Mouse (Mus musculus) heart, embryonic 15.5 days (tissue): ENCODE results near the gene Lrriq4. TPM values are rescaled to one million over a fixed set of nuclear protein-coding genes. Genes with fewer than 3 reads are reported as not detected.

Experiments used
- polyA plus RNA-seq: library from polyadenylated mRNA; unstranded; fragments of >200 nt; fragmentation: Nextera tagmentation; extraction: Ambion mirVana; gene quantifications from 2 replicates; pipeline ENCODE4 v1.2.1, GENCODE M21; 2015

The Lrriq4 gene
- polyA plus RNA-seq, 1 experiment from 2014 or later, result not detected

Other genes with a start within 250 kb of the Lrriq4 start
- 17.3 and 24.1 TPM in 2 replicates for gene Mecom, start 96.5 kb upstream of the Lrriq4 start, polyA plus RNA-seq
- not detected in 2 replicates for gene Actrt3, start 44.6 kb upstream of the Lrriq4 start, polyA plus RNA-seq
- 21.2 and 23.2 TPM in 2 replicates for gene Mynn, start 42.4 kb upstream of the Lrriq4 start, polyA plus RNA-seq
- gene Lrrc34, start 3.4 kb downstream of the Lrriq4 start, polyA plus RNA-seq, result 0.49 and 0.74 TPM in 2 replicates
- gene Lrrc31, start 55.3 kb downstream of the Lrriq4 start, polyA plus RNA-seq, result not detected in 2 replicates
- not detected in 2 replicates for gene Samd7, start 101.8 kb downstream of the Lrriq4 start, polyA plus RNA-seq
- 42.9 and 71.3 TPM in 2 replicates for gene Sec62, start 148.4 kb downstream of the Lrriq4 start, polyA plus RNA-seq
- gene Gpr160, start 211.4 kb downstream of the Lrriq4 start, polyA plus RNA-seq, result 1.1 and 2.2 TPM in 2 replicates